Mouse (Mus musculus): Measurements from ENCODE around the gene Cend1.

Cend1 gene

GRCm38 (mm10) chr7:141429310-141429709 is at the start of gene Cend1:
Gene Cend1, minus strand, starts transcription at chr7:141429491.
- ATAC-seq (ENCODE audit: low TSS enrichment) = peak; percentile 89

GRCm38 (mm10) chr7:141478270-141478748 is 49.0 kb upstream of the Cend1 start:
- no peak for ATAC-seq (ENCODE audit: low TSS enrichment)

DNA sequence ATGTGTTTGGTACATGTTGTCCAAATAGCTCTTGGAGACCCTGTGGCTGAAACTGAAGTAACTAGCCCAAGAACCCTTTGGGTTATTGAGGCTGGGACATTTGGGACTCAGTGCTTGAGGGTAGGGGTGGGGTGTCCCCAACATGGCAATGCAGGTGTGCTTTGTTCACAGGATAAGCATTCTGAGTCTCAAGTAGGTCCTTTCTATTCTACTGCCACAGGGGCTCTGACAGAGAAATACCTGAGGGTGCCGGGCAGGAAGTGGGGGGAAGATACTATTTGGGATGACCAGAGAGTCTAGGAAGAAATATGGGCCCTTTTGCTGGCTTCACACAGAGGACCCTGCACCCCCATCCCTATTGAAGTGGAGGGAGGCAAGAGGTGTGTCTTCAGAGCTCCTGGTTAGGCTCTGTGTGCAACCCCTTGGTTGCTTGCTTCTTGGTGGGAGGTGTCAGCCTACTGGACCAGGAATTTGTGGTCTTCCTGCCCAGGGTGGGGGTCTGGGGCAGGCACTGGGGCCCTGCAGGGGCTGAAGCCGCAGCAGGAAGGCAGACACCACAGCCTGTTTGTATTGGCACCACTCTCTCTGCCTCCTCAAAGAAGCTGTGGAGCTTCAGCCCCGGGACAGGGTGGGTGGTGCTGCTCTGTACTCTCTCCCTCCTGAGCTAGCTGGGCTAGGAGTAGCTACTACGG is 48.4 kb upstream of the Cend1 start:
- no peak for ATAC-seq (ENCODE audit: low TSS enrichment)

DNA sequence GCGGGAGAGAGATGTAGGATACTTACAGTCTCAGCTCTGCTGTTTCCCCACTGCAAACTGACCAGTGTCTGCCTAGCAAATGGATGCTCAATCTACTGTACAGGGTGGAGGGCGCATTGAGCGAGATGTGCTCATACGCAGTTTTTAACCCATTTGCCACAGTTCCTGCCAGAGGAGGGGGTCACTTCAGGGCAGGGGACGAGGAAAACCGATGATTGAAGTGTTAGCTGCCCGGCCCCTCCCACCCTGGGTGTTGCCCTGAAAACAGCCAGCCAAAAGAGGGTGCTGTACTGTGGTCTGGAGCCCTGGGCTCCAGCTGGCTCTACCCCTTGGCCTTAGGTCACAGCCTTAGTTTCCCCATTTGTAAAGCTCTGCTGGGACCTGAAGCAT is 47.7 kb upstream of the Cend1 start:
- ATAC-seq (ENCODE audit: low TSS enrichment) = no peak

DNA sequence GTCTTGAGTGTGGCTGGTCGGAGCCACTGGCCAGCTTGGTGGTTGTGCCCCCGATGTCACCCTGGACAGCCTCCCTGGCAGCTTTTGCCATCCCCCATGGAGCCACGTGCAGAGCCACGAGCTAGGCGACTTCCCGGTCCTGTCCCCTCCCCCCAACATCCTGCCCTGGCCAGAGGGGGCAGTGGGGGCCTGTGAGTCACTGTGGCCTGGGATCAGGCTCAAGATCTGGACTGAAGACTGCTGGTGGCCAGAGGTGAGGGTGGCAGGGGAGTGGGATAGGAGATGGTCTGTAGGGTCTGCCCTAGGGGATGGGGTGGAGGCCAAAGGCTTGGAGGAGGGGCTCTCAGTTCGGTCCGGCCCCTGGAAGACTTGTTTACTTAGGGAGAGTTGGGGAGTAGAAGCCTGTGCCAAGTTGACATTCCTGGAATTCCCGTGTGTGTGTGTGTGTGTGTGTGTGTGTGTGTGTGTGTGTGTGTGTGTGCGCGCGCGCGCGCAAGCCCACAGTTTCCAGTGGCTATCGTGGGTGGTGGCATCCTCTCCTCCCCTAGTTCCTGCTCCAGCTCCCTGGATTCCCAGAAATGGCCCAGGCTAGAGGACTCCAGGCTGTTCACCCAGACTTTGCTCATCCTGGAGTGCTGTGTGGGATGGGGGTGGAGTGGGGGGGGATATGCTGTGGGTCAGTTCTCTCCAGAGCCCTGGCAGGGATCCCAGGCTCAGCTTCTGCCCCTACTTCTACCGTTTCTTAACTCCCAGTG is 47.1 kb upstream of the Cend1 start:
- no peak for ATAC-seq (ENCODE audit: low TSS enrichment)

GRCm38 (mm10) chr7:141475805-141476158 is 46.5 kb upstream of the Cend1 start:
- no peak for ATAC-seq (ENCODE audit: low TSS enrichment)

- peak; percentile 68 for ATAC-seq (ENCODE audit: low TSS enrichment)
These were observed 45.9 kb upstream of the Cend1 start, which contains the start of the genes Polr2l and Tspan4 for GRCm38 (mm10) chr7:141475011-141475804. Gene Polr2l, minus strand, starts transcription at chr7:141475132. Gene Tspan4, plus strand, starts transcription at chr7:141475240.

DNA sequence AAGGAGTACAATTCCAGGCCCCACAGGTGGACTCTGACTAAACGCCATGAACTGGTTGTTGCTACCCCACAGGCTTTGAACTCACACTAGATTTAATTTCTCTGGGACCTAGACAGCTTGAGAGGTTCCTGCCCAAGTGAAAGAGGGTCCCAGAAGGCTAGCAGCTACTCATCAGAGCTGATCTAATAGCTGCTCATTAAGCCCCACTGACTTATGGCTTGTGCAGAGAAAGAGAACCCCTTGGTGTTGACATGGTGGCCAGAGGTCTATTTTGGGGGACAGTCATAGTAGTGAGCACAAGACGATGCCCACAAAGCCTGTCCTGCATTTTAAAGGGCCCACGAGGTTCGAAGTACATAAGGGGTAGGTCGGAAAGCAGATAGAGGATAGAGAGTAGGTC is 44.9 kb upstream of the Cend1 start:
- no peak for ATAC-seq (ENCODE audit: low TSS enrichment)

DNA sequence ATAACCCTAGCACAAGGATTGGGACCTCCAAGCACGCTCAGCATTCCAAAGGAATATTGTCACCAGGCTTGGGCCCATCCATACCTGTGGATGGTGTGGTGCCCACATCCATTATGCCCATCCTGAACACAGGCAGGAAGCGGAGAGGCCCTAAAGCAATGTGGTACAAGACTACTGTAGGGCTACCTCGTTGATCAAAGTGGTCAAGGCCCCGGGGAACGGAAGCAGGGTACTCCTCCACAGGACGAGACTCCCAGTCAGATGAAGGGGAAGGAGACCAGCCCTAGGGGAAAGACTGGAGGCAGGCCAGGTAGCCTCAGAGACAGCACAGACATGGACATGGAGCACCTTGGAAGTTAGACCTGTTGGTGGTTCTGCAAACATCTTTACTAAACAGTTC is 43.5 kb upstream of the Cend1 start:
- no peak for ATAC-seq (ENCODE audit: low TSS enrichment)

DNA sequence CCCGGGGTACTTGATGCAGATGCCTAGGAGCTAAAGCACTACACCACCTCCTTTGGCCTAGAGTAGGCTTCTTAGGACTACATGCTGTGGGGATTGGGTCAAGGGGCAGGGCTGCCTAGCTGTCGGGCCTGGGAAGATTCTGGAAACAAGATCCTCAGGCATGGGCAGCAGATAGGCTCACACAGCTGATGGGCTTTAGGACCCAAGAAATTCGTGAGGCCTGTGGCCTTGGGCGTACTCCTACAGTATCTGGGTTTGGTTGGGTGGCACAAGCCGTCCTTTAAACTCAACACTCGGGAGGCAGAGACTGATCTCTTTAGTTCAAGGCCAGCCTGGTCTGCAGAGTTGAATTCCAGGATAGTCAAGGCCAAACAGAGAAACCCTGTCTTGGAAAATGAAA is 42.9 kb upstream of the Cend1 start:
- no peak for ATAC-seq (ENCODE audit: low TSS enrichment)

- no peak for ATAC-seq (ENCODE audit: low TSS enrichment)
These were observed 41.9 kb upstream of the Cend1 start for GRCm38 (mm10) chr7:141471236-141471635.

DNA sequence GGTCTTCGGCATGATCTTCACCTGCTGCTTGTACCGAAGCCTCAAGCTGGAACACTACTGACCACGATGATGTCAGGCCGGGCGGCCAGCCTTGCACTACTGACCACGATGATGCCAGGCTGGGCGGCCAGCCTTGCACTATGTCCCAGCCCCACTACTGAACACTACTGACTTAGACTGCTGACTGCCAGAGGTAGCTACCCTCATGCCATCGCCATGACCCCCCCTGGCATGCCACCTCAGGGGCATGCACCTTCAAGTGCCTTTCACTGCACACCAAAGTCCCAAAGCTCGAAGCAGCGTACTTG is 41.3 kb upstream of the Cend1 start:
- no peak for ATAC-seq (ENCODE audit: low TSS enrichment)

- ATAC-seq (ENCODE audit: low TSS enrichment) = no peak
These were observed 40.8 kb upstream of the Cend1 start for GRCm38 (mm10) chr7:141469901-141470636.

DNA sequence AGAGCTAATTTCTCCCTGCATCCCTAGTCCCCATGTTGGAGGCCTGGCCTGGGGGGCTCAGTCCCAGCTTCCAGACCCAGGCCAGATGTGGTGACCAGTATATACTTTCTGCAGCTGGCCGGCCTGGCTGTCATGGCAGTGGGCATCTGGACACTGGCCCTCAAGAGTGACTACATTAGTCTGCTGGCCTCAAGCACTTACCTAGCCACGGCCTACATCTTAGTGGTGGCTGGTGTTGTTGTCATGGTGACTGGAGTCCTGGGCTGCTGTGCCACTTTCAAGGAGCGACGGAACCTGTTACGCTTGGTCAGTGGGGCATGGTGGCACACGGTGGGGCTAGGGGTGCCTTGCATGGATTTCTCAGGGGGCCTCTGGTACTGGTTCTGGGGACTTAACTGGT is 40.1 kb upstream of the Cend1 start:
- no peak for ATAC-seq (ENCODE audit: low TSS enrichment)

GRCm38 (mm10) chr7:141468522-141469211 is 39.4 kb upstream of the Cend1 start:
- peak; percentile 68; the same call in 1 of the 2 replicates for ATAC-seq (ENCODE audit: low TSS enrichment)

- no peak for ATAC-seq (ENCODE audit: low TSS enrichment)
These were observed 38.9 kb upstream of the Cend1 start for GRCm38 (mm10) chr7:141468164-141468521.

DNA sequence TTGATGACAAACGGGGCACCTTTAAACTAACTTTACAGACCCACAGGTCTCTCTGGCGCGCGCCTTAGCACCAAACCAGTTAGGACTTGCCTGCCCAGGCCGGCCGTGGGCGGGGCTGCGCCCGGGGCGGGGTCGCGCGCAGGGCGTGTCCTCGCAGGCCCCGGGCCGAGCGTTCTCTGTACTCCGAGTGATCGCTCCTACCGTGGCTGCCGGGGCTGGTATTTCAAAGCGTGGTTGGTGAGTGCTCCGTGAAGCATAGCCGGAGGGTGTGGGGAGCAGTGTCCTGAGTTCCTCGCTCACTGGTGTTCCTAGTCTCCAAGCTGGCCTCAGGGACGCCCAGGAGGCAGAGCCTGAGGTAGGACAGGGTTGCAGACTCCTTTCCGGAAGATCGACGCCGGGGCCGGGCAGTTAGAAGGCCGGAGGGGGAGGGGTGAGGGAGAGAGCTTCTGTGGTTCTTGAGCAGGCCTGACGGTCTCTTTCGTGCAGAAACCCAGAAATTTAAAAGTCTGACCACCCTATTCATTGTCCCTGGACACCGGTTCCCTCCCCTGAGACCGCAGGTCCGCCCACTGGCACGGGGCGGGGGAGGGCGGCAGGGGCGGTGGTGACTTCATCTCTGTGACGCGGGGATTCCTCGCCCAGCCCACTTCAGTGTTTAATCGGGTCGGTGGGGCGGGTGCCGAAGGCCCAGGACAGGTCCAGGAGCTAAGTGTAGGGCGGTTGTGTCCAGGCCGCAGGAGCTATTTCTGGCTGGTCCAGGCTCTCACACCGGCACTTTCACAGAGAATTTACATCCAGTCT is 38.1 kb upstream of the Cend1 start, which contains the start of gene Cd151:
Cd151 (plus strand) TSS at position 163 of the 801 bp plus-strand sequence.
- ATAC-seq (ENCODE audit: low TSS enrichment) = peak; percentile 20

- ATAC-seq (ENCODE audit: low TSS enrichment) = no peak
These were observed 37.4 kb upstream of the Cend1 start for GRCm38 (mm10) chr7:141466607-141467148.

GRCm38 (mm10) chr7:141466045-141466394 is 36.7 kb upstream of the Cend1 start:
- no peak for ATAC-seq (ENCODE audit: low TSS enrichment)

DNA sequence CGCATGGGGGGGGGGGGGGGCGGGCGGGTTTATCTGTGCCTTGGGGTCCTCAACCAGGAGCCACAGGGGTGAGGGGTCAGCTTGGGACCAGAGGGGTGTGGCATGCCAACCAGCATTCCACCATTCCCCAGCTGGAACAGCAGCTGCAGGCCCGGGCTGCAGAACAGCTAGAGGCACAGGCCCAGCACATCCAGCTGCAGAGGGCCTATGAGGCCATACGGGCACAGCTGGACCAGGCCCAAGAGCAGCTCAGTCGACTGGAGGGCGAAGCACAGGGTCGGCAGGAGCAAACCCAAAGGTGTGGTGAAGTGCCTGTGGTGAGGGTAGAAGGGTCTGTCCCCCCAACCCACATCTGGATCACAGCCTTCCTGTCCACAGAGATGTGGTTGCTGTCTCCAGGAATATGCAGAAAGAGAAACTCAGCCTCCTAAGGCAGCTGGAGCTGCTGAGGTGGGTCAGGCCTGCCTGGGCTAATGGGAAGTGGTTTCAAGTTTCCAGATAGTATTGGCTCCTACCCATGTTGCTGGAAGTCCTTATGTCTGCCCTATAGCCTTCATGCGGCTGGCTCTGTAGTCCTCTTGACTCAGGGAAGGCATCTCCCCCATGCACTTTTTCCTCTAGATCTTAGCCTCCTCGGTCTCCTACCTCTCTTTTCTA is 36.2 kb upstream of the Cend1 start:
- ATAC-seq (ENCODE audit: low TSS enrichment) = no peak

All from frontal cortex, adult (tissue).